Mouse (Mus musculus) CH12.LX (cell line): ENCODE measurements at regions not wholly inside any gene's neighbourhood (a gene's known extent, or its start where the extent isn't known, plus 50 kb on each side); places are given as distances from the start of the nearest gene placed in this dataset.

Source experiments
- DNase-seq: peaks from one replicate; pipeline ENCODE4 v3.0.0-alpha.2; 2013; ENCODE audit errors: extremely low read depth
- H3K27ac ChIP-seq: 2 replicates; pipeline ENCODE4 v1.5.1; 2012; ENCODE audit warnings: low read depth, mild to moderate bottlenecking, control low read depth, moderate library complexity; ENCODE audit not compliant: insufficient read depth
- H3K27me3 ChIP-seq: replicated peaks from 2 replicates; pipeline ENCODE3; 2012; ENCODE audit warnings: inconsistent platforms
- H3K36me3 ChIP-seq, 2 experiments: replicated peaks in 1 of 2; 2 replicates each; pipeline versions ENCODE3 to v1.6.1; 2012; ENCODE audit warnings: inconsistent platforms in 1 of 2, low read length in 1 of 2, mild to moderate bottlenecking in 1 of 2, mixed read lengths in 1 of 2, moderate library complexity in 1 of 2; ENCODE audit not compliant: control insufficient read depth in 1 of 2, insufficient read depth in 1 of 2
- H3K4me1 ChIP-seq, 2 experiments: 2 replicates each; pipeline ENCODE4 v1.6.1; 2012; ENCODE audit warnings: inconsistent platforms in 1 of 2, moderate library complexity in 1 of 2; ENCODE audit not compliant: insufficient read depth in 2 of 2, control insufficient read depth in 1 of 2
- H3K4me2 ChIP-seq: 2 replicates; pipeline ENCODE4 v1.6.1; 2012; ENCODE audit warnings: low read depth, mild to moderate bottlenecking, control low read depth; ENCODE audit not compliant: poor library complexity, insufficient read depth, severe bottlenecking
- H3K4me3 ChIP-seq, 3 experiments: fragments of 150-350 bp in 1 of 3; sonication (generic) in 1 of 3; replicated peaks in 1 of 3; 2 replicates each; pipeline versions ENCODE3 to v1.5.1; 2011 to 2012; ENCODE audit warnings: low read depth in 2 of 3, low read length in 2 of 3, mild to moderate bottlenecking in 2 of 3, moderate library complexity in 2 of 3, control low read depth in 1 of 3, improper control_type of control experiment in 1 of 3, inconsistent platforms in 1 of 3, mixed read lengths in 1 of 3; ENCODE audit not compliant: poor library complexity in 1 of 3
- H3K79me2 ChIP-seq: replicated peaks from 2 replicates; pipeline ENCODE4 v1.6.1; 2012; ENCODE audit warnings: mild to moderate bottlenecking, moderate library complexity; ENCODE audit not compliant: control insufficient read depth, poor library complexity, insufficient read depth, severe bottlenecking; ENCODE audit errors: extremely low read depth
- H3K9ac ChIP-seq: 2 replicates; pipeline ENCODE4 v1.6.1; 2012; ENCODE audit warnings: low read depth, mild to moderate bottlenecking, control low read depth, moderate library complexity; ENCODE audit not compliant: insufficient read depth
- H3K9me3 ChIP-seq: replicated peaks from 2 replicates; pipeline ENCODE3; 2012; ENCODE audit warnings: low read length, inconsistent platforms, mixed read lengths
- CHD2 ChIP-seq: IDR thresholded peaks from 2 replicates; pipeline ENCODE4 v1.6.1; 2011; ENCODE audit warnings: low read length, improper control_type of control experiment
- CTCF ChIP-seq, 2 experiments: IDR thresholded peaks in 1 of 2; conservative IDR thresholded peaks in 1 of 2; 2 replicates each; pipeline ENCODE4 v1.5.1; 2011 to 2012; ENCODE audit warnings: low read depth in 2 of 2, low read length in 2 of 2, improper control_type of control experiment in 1 of 2, inconsistent platforms in 1 of 2, mild to moderate bottlenecking in 1 of 2, moderate library complexity in 1 of 2
- E2F4 ChIP-seq: IDR thresholded peaks from 2 replicates; pipeline ENCODE4 v1.6.1; 2011; ENCODE audit warnings: low read depth, low read length, improper control_type of control experiment; ENCODE audit not compliant: insufficient replicate concordance
- EP300 ChIP-seq: IDR thresholded peaks from 2 replicates; pipeline ENCODE4 v1.6.1; 2011; ENCODE audit warnings: low read length, improper control_type of control experiment
- HCFC1 ChIP-seq: IDR thresholded peaks from 2 replicates; pipeline ENCODE4 v1.6.1; 2012; ENCODE audit warnings: low read depth, mild to moderate bottlenecking, inconsistent platforms, low read length, improper control_type of control experiment
- JUN ChIP-seq: IDR thresholded peaks from 2 replicates; pipeline ENCODE4 v1.6.1; 2011; ENCODE audit warnings: low read depth, mild to moderate bottlenecking, low read length, improper control_type of control experiment, moderate library complexity; ENCODE audit not compliant: insufficient read depth
- JUND ChIP-seq: conservative IDR thresholded peaks from 2 replicates; pipeline ENCODE4 v1.6.1; 2011; ENCODE audit warnings: low read depth, low read length, improper control_type of control experiment
- MAX ChIP-seq: IDR thresholded peaks from 2 replicates; pipeline ENCODE4 v1.6.1; 2011; ENCODE audit warnings: low read length, improper control_type of control experiment
- MXI1 ChIP-seq: IDR thresholded peaks from 2 replicates; pipeline ENCODE4 v1.6.1; 2011; ENCODE audit warnings: mild to moderate bottlenecking, low read depth, low read length, improper control_type of control experiment
- NELFE ChIP-seq: IDR thresholded peaks from 2 replicates; pipeline ENCODE4 v1.6.1; 2011; ENCODE audit warnings: low read depth, low read length, improper control_type of control experiment
- NRF1 ChIP-seq: IDR thresholded peaks from 2 replicates; pipeline ENCODE4 v1.6.1; 2014; ENCODE audit warnings: low read depth, mild to moderate bottlenecking, inconsistent platforms, low read length, improper control_type of control experiment, moderate library complexity
- RAD21 ChIP-seq: IDR thresholded peaks from 2 replicates; pipeline ENCODE4 v1.6.1; 2011; ENCODE audit warnings: low read depth, mild to moderate bottlenecking, low read length, improper control_type of control experiment, moderate library complexity
- RCOR1 ChIP-seq: conservative IDR thresholded peaks from 2 replicates; pipeline ENCODE4 v1.6.1; 2012; ENCODE audit warnings: low read depth, mild to moderate bottlenecking, inconsistent platforms, low read length, improper control_type of control experiment
- SMC3 ChIP-seq: IDR thresholded peaks from 2 replicates; pipeline ENCODE4 v1.6.1; 2011; ENCODE audit warnings: low read depth, low read length, improper control_type of control experiment
- TBP ChIP-seq: conservative IDR thresholded peaks from 2 replicates; pipeline ENCODE4 v1.6.1; 2011; ENCODE audit warnings: low read depth, low read length, improper control_type of control experiment
- TCF12 ChIP-seq: IDR thresholded peaks from 2 replicates; pipeline ENCODE4 v1.6.1; 2014; ENCODE audit warnings: low read depth, mild to moderate bottlenecking, inconsistent platforms, low read length, improper control_type of control experiment
- USF2 ChIP-seq: conservative IDR thresholded peaks from 2 replicates; pipeline ENCODE4 v1.6.1; 2011; ENCODE audit warnings: low read depth, low read length, improper control_type of control experiment
- ZC3H11A ChIP-seq: IDR thresholded peaks from 2 replicates; pipeline ENCODE4 v1.6.1; 2012; ENCODE audit warnings: low read depth, mild to moderate bottlenecking, inconsistent platforms, low read length, improper control_type of control experiment
- ZKSCAN1 ChIP-seq: IDR thresholded peaks from 2 replicates; pipeline ENCODE4 v1.6.1; 2012; ENCODE audit warnings: low read depth, inconsistent platforms, low read length, improper control_type of control experiment, borderline replicate concordance
- ZNF384 ChIP-seq: IDR thresholded peaks from 2 replicates; pipeline ENCODE4 v1.6.1; 2012; ENCODE audit warnings: low read depth, low read length, improper control_type of control experiment, inconsistent platforms
- dilution Hi-C: fragments of 300-500 bp; cut with MboI; formaldehyde crosslinking; loops from 2 replicates; pipeline ENCODE4 v1.14.3; 2020; ENCODE audit warnings: low sequenced_read_pairs; ENCODE audit not compliant: extremely low pct_unique_long_range_greater_than_20kb, extremely low pct_ligation_motif_present
- in situ Hi-C: fragments of 300-500 bp; cut with MboI; formaldehyde crosslinking; loops from 3 replicates; pipeline ENCODE4 v1.14.3; 2019; ENCODE audit warnings: low sequenced_read_pairs, low pct_ligation_motif_present, low pct_unique_long_range_greater_than_20kb, mixed read lengths

DNA sequence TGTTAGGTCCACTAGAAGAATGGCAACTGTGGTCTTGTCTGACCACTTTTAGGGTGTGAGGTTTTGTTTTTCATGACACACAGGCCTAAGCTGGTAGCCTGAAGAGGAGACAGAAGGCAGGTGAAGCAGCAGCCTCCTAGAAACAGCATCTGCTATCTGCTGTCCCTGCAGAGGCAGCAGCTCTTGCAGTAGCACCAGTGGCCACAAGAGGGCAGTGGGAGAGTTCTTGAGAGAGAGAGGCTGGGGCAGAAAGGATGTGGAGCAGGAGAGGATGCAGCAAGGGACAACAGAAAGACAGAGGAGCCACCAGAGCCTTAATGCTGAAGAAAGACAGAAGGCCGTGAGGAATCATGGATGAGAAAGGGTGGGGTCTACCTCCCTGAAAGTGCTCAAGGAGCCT lies 88.1 kb upstream of the Usp51 start:
- Histone ChIP-seq H3K9ac (no peak overlapping the region), H3K4me2 (no peak overlapping the region)
- TF ChIP-seq ZKSCAN1 (no peak), RAD21 (peak; percentile 53), CTCF (conservative IDR thresholded peaks at IDR 0.05 in 1 of 2, IDR thresholded peaks at IDR 0.05 in 1 of 2; ENCODE audit: low read depth in 2 of 2, low read length in 2 of 2) (peak; percentile 28 to 73; a peak in 3 of 4 replicates), SMC3 (peak; percentile 53)
- TF ChIP-seq, all 38 proteins: peak for 3
- no peaks in the 10 kb centered on the region for H3K9me3 ChIP-seq
- no peaks in the 10 kb centered on the region for H3K27me3 ChIP-seq
- in situ Hi-C loops, result no loop called here
- no peaks in the 10 kb centered on the region for H3K4me1 ChIP-seq
- no peaks in the 10 kb centered on the region for H3K79me2 ChIP-seq
- DNase-seq, result peak; percentile 67
- H3K36me3 ChIP-seq, result no peaks in the 10 kb centered on the region
- H3K27ac ChIP-seq, result no peak overlapping the region
- no peak overlapping the region for H3K4me3 ChIP-seq
- dilution Hi-C loops, result no loop called here

GRCm38 (mm10) chrX:152926991-152927390 lies 79.3 kb upstream of the Usp51 start:
- in situ Hi-C loops, result no loop called here
- H3K27me3 ChIP-seq, result no peaks in the 10 kb centered on the region
- peak; percentile 78 for TF ChIP-seq SMC3
- peak; percentile 26; the same call in 1 of the 2 replicates for TF ChIP-seq ZC3H11A
- TF ChIP-seq TCF12, result no peak
- TF ChIP-seq CTCF (conservative IDR thresholded peaks at IDR 0.05 in 1 of 2, IDR thresholded peaks at IDR 0.05 in 1 of 2; ENCODE audit: low read depth in 2 of 2, low read length in 2 of 2), result peak; percentile 30 to 81; a peak in 3 of 4 replicates
- TF ChIP-seq RAD21, result peak; percentile 86
- TF ChIP-seq, all 38 proteins: peak for 4
- Histone ChIP-seq H3K9ac (no peak overlapping the region), H3K27ac (no peak overlapping the region), H3K4me2 (no peak overlapping the region), H3K9me3 (no peaks in the 10 kb centered on the region), H3K4me1 (no peaks in the 10 kb centered on the region), H3K4me3 (no peak overlapping the region), H3K36me3 (no peaks in the 10 kb centered on the region), H3K79me2 (no peaks in the 10 kb centered on the region)
- dilution Hi-C loops, result no loop called here
- peak; percentile 28 for DNase-seq

DNA sequence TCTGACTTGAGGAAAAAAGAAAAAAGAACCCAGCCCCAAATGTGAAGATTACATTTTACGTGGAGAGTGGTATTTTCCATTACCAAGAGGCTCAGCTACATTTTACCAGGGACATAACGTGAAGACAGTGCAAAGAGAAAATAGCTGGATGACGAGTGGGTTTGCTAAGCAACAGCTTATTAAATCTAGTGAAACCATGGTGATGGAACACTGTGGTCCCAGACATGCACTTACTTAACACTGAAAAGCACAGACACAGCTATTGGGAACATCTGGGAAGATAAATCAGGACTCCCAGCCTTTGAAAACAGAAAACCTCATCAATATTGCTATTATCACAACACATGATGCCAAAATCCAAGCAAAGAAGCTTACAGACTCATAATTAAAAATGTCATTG lies 60.1 kb upstream of the Usp51 start:
- no peaks in the 10 kb centered on the region for H3K36me3 ChIP-seq
- H3K9me3 ChIP-seq, result no peaks in the 10 kb centered on the region
- no peak overlapping the region for H3K4me3 ChIP-seq
- no peaks in the 10 kb centered on the region for H3K27me3 ChIP-seq
- H3K9ac ChIP-seq, result no peak overlapping the region
- no peak overlapping the region for H3K27ac ChIP-seq
- no peak for TF ChIP-seq HCFC1
- TF ChIP-seq TBP, result no peak
- TF ChIP-seq JUN, result no peak
- no peak for TF ChIP-seq JUND
- TF ChIP-seq RCOR1, result no peak
- no peak for TF ChIP-seq NELFE
- no peak for TF ChIP-seq CHD2
- TF ChIP-seq EP300, result no peak
- no peak for TF ChIP-seq MAX
- no peak for TF ChIP-seq MXI1
- TF ChIP-seq RAD21, result no peak
- no peak for TF ChIP-seq NRF1
- no peak for TF ChIP-seq ZNF384
- no peak for TF ChIP-seq USF2
- no peak for TF ChIP-seq E2F4
- H3K4me1 ChIP-seq, result no peaks in the 10 kb centered on the region
- dilution Hi-C loops (no loop called here), in situ Hi-C loops (no loop called here)
- H3K79me2 ChIP-seq, result no peaks in the 10 kb centered on the region
- DNase-seq, result no peak
- no peak overlapping the region for H3K4me2 ChIP-seq
